Mouse (Mus musculus): ENCODE measurements around the gene Coq2.

Coq2 gene

DNA sequence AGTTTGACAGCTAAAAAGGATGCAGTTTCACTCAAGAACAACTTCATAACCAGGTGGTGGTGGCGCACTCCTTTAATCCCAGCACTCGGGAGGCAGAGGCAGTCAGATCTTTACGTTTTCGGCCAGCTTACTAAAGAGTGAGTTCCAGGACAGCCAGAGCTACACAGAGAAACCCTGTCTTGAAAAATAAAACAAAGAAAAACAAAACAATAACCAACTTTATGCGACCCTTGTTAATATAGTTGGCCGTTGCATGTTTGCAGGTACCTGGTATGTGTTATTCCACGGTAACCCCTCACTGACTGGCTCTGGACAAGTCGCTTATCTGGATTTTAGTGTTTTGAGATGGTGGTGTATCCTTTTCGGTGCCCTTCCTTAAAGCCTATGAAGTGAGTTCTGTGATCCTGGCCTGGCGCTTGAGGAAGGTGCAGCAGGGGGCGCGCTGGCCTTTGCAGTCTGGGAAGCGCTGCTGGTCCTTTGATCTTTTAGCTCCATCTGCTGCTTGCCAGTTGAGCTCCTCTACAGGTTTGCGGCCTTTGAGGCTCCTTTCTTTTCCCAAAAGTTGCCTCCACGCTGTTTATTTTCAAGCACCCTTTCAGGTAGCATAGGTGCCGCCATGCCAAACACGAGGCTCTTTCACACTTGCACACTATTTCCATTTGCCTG is at the start of gene Coq2:
Gene Coq2 (minus strand): TSS at position 430 of the 666 bp plus-strand sequence.
- DNase-seq (ENCODE audit: low spot score in 2 of 2), result peak; percentile 54 to 78

- DNase-seq (ENCODE audit: low spot score in 2 of 2), result peak; percentile 11 to 42
Observed at GRCm38 (mm10) chr5:100719235-100720088, 44.5 kb upstream of the Coq2 start, which contains the start of gene Hpse. TSS of gene Hpse (minus strand) at chr5:100719716.

DNA sequence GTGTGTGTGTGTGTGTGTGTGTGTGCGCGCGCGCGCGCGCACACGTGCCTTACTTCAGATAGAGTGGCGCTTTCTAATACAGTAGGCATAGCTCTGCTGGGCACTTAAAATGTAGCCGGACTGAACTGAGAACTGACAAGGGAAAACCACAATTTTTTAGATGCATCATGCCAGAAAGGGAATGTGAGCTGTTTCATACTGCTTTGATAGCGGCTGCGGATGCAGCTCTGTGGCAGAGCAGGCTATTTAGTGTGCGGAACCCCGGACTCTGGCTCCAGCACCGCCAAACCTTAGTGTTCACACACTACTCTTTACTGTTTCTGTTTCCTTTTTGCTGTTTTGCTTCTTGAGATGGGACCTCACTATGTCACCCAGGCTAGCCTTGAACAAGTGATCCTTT is 41.8 kb upstream of the Coq2 start:
- DNase-seq (ENCODE audit: low spot score in 2 of 2), result no peak

DNA sequence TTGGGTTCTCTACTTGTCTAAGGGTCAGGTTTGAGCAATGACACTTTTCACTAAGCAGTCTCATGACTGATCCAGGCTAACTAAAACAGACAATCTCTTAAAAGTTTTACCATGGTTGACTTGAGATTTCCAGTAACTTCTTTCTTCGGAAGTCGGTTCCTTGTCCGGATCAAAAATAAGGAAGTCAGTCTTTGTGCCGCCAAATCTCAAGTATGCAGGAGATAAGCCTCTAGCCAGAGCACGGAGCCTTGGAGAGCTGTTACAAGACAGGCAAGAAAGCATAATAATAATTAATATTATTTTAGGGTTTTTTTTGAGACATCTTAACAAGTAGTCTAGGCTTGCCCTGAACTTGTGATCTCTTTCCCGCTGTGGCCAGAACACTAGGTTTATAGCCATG is 36.3 kb upstream of the Coq2 start:
- no peak for DNase-seq (ENCODE audit: low spot score in 2 of 2)

DNA sequence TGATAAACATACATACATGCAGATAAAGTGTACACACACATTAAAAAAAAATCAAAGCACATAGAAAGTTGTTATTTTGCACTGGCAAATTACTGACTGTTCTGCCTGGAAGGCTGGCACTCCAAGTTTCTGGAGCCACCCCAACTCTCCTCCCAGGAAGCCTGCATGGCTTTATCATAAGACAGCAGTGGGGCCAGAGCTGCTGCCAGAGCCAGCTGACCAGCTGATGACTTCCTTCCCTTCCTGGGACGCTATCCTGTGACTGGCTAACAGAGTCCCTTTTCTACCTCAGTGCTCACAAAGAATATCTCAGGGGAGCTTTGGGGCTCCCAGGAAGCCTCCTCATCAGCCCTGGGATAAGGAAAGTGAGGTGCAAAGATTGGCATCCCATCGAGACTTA is 35.1 kb upstream of the Coq2 start:
- no peak for DNase-seq (ENCODE audit: low spot score in 2 of 2)

DNA sequence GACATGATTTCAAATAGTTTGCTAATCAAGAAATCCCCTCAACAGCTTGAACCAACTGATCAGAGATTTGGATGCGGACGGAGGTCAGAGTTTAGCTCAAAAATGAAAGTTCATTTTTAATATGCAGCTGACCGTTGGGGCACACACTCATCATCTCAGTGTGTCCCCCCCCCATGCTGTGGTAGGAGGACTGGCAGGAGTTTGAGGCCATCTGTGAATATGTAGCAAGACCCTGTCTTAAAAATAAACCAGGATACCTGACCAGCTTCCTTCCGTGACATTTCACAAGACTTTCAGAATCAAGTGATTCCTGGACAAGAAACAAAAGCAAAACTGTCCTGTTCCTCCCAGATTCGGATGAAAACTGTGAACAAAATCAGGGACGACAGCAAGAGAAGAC is 34.1 kb upstream of the Coq2 start:
- no peak for DNase-seq (ENCODE audit: low spot score in 2 of 2)

DNA sequence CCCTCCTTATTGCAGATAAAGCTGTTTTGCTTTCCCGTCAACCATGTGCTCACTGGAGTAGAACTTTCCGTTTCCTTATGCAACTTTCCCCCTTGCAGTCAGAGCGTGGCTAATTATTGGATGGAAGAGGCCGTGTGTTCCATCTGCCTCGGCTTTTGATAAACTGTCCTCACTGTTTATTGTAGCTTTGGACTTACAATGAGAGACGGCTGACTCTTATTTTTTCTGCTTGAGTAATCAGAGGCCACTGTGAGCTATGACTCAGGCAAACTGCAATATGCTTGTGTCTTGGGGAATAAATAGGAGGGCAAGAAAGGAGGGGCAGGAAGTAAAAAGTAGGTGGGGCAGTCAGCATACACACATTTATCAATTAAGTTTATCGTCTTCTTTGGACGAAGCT is 31.7 kb upstream of the Coq2 start:
- no peak for DNase-seq (ENCODE audit: low spot score in 2 of 2)

GRCm38 (mm10) chr5:100704272-100704671 is 29.3 kb upstream of the Coq2 start:
- no peak for DNase-seq (ENCODE audit: low spot score in 2 of 2)

DNA sequence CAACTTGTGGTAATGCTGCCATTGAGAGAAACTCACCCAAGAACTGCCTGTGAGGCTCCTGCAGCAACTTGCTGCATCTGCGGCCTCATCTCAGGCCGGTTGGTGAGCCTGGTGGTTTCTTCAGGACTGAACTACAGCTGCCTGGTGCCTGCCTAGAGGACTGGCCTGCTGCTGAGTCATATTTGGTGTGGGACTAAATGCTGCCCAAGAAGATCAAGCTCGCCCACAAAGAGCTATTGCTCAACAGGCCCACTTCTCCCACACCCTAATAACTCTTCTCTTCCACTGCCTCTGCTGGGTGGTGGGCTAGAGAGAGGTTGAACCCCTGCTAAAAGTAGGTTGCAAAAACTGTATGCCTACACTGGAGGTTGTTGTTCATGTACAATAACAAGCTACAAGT is 27.4 kb upstream of the Coq2 start:
- DNase-seq (ENCODE audit: low spot score in 2 of 2), result no peak

DNA sequence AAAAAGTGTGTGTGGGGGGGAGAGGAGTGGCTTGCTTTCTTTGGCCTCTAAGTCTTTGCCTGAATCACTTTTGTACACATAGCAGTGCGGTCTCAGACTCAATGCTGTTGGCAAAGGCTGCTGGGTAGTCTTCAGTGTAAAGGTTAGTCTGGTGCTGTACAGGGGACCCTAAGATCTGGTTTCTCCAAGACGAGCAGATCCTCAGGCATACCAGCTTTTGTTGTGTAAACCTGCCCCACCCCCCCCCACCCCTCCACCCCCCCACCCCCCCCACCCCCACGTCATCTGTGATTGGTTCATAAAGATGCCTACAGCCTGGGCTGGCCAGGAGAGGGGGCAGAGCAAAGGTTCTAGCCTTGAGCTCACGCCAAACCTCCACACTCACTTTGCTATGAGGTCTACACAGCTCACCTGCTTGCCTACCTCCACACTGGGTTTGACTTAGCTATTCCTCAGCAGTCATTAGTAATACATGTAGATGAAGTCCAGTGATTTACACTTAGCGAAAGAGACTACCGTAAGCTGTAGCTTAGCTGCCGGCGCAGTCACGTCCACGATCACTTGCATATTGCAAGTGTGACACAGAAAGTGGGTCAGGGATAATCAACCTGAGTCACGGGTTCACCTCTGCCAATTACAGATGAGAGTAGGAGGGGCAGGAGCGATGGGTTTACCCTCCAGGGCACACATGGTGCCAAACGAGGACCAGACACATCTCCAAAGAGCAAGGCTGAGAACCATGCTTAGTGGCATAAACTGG is 26.1 kb upstream of the Coq2 start:
- no peak for DNase-seq (ENCODE audit: low spot score in 2 of 2)

GRCm38 (mm10) chr5:100697886-100698285 is 22.9 kb upstream of the Coq2 start:
- DNase-seq (ENCODE audit: low spot score in 2 of 2), result no peak

- no peak for DNase-seq (ENCODE audit: low spot score in 2 of 2)
Observed at GRCm38 (mm10) chr5:100697398-100697797, 22.5 kb upstream of the Coq2 start.

GRCm38 (mm10) chr5:100685631-100686030 is 10.7 kb upstream of the Coq2 start:
- no peak for DNase-seq (ENCODE audit: low spot score in 2 of 2)

GRCm38 (mm10) chr5:100680542-100680933 is 5.6 kb upstream of the Coq2 start:
- DNase-seq (ENCODE audit: low spot score in 2 of 2), result no peak

DNA sequence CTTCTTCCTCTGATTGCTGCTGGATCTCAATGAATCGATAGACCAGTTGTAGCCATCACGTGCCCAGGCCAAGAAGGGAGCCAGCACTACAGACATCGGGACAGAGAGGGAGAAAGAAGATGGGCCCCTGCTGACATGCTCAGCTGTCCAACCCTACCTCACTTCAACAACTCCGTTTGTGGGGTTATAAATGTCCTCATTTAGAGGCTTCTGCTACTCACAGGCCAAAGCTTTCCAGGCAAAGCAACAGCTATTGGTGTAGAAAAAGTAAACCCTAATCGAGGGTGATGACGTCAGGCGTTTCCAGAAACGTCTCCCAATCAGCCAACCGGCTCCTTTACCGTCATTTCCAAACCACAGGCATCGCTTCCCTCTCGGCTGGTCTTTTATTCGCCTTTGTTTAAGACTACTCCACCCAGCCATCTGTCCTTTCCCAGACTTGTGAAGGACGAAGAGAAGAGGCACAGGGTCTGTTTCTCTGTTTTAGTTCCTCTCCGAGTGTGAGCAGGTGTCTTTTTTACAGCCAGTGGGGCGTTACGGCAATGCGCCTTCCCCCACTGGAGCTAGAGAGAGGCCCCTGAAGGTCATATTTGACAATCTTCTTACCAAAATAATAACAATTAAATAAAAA is 5.1 kb upstream of the Coq2 start:
- DNase-seq (ENCODE audit: low spot score in 2 of 2), result peak in 1 of 2 experiments; percentile 74

DNA sequence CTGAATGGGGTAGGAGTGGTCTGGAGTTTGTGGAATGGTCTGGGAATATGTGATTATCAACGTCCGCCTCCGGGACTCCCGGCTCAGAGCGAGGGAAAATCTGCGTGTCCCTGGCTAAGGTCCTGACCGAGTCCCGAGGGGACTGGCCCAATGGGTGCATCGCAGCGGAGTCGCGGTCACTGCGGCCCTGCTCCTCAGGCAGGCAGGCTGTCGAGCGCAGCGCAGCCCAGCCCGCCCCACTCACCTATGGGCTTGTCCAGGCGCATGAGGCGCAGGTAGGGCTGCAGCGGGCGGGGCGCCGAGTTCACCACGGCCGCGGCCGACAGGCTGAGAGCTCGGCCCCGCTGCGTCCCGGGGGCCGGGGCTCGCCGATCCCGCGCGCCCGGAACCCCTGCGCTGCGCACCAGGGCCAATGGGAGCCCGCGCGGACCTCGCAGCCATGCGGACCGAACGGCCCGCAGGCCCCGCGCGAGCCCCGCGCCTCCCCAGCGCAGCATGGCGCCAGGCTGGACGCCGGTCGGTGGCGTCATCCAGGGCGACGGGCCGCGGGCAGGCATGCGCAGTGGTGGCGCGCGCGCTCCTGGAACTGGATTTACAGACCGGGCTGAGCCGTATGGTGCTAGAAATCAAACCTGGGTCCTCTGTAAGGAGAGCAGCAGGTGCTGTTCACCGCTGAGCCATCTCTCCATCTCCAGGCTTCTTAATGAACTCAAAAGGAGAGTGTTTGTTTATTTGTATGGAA is 1.0 kb downstream of the Coq2 start:
- DNase-seq (ENCODE audit: low spot score in 2 of 2), result peak; percentile 74 to 85

DNA sequence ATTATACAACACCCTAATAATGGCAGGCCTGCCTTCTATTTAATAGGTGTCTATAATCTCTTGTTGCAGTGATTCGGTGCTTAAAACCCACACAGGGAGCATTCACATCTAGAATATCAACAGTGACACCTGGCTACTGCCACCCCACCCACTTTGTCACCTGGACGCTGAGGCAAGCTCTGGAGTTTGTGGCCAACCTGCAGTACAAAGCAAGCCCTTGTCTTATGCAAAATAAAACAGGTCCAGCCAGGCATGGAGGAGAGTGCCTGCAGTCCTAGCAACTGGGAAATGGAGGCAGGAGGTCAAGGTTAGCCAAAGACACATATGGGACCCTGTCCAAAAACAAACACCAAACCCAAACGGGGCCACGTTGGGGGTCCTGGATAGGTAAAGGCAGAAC is 2.5 kb downstream of the Coq2 start:
- no peak for DNase-seq (ENCODE audit: low spot score in 2 of 2)

DNA sequence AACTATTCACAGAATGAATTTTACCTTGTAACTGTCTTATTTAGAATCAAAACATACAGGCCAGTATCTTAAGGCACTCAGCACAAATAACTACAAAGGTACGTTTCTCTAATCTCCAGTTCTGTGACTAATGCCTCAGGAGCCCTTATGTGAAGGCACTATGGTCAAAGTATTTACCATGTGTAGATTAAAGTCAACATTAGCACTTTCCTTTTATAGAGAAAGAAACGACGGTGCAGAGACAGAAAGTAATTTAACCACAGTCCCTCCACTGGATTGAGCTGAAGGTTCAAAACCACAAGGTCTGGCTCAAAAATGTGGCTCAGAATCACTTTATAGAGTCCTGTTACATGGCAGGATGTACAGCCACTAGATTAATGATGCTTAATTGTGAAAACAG is 3.0 kb downstream of the Coq2 start:
- no peak for DNase-seq (ENCODE audit: low spot score in 2 of 2)

DNA sequence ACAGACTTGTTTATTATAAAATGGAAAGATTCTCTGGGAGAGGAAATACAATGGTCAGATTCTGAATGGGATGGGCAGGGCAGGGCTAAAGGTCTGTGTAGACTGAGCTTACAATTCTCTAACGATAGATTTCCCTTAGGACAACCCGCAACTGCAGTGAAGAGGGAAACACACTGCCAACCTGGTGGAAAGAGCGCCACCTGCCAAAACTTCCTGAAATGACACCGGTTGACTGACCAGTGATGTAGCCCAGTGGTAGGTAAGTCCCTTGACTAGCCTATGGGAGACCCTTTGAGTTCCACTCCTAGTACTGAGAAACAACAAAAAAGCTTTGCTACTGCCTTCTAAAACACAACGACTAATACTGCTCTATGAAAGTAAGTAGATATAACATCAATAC is 3.5 kb downstream of the Coq2 start:
- DNase-seq (ENCODE audit: low spot score in 2 of 2), result peak; percentile 35 to 50

DNA sequence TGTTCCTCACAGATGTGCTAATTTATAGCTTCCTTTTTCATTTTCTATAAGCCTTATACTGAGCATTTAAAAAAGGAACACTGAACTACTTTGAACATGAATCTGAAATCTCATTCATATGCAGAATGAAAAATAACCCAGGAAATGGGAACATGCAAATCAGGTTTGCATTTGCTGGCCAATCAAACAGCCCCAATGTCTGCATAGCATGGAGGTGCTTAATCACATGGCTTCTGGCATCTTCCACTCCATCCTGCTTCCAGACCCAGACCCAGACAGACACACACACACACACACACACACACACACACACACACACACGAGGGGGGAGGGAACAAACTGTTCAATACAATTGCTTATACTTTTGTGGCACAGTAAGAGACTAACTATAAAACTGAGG is 8.0 kb downstream of the Coq2 start:
- no peak for DNase-seq (ENCODE audit: low spot score in 2 of 2)

DNA sequence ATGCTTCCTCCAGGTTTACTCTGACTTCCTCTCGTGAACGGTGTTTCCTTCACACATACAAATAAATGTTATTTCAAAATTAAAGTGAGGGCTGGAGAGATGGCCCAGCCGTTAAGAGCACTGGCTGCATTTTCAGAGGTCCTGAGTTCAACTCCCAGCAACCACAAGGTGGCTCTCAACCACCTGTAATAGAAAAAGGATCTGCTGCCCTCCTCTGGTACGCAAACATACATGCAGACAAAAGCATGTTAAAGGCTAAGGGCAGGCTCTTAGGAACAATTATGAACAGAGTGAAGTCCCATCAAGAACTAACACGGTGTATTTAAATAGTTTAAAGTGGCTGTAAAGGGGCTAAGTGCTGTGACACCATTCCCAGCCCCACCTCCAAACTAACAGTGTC is 11.1 kb downstream of the Coq2 start:
- DNase-seq (ENCODE audit: low spot score in 2 of 2), result peak; percentile 61 to 73
